Mouse (Mus musculus) olfactory bulb, adult 2 months (tissue): ENCODE results near the gene C1qtnf5.

Experiments
- CTCF ChIP-seq: fragments of 200-500 bp; IDR thresholded peaks from 2 replicates; pipeline ENCODE4 v1.5.1; 2012; ENCODE audit warnings: low read depth, mild to moderate bottlenecking, low read length, moderate library complexity; ENCODE audit not compliant: insufficient read depth
- POLR2A ChIP-seq: fragments of 200-500 bp; IDR thresholded peaks from 2 replicates; pipeline ENCODE4 v1.6.1; 2012; ENCODE audit warnings: mild to moderate bottlenecking, low read depth, low read length, moderate library complexity; ENCODE audit not compliant: insufficient read depth

DNA sequence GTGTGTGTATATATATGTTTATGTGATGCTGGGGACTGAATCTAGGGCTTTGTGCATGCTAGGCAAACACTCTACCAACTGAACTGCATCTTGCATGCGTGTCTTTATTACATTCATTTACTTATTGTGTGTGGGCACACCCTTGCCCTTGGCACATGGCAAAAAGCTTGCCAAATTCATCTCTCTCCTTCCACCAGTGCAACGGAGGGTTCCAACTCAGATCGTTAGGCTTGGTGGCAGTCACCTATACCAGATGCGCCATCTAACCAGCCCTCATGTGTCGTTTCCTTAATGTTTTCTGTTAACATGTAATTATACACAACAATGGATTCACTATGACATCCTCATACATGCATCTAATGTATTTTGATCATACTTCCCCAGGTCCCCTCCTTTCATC lies 24.8 kb upstream of the C1qtnf5 start:
- no peak for TF ChIP-seq CTCF
- TF ChIP-seq POLR2A = no peak
